25 mouse cellular contexts compared by ENCODE assay signal in the genomic region with DNA sequence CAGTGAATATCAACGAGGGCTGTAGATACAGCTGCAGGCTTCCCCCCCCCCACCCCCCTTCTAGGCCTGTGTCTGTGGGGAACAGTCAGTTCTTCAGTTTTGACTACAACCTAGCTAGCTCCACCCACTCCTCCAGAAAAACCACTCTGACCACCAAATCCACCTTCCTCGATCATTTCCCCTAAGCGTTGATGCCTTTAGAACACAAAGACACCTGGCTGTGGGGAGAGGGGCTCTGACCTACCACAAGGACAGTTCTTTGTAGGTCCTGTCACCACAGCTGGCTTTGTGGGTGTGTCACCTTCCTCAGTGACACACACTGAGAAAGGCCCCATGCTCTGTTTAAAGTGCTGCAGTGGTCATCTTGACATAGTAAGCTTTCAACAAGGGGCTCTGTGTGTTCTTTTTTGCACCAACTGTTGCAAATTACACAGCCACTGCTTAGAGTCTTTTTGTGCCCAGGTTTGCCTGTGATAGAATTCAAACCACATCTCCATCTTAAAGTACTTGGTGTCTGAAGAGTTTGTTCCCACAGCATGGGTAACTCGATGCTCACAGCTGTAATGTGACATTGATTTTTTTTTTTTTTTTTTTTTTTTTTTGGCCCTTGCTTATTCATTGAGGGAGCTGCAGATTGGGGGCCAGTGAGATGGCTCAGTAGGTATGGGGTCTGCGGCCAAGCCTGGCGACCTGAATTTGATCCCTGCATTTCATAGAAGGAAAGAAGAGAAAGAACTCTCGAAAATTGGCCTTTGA. TPM values are rescaled to one million over a fixed set of nuclear protein-coding genes. Genes with fewer than 3 reads are reported as not detected.
DNase-seq lines count a peak whose midpoint lies in the region; ATAC-seq and TF ChIP-seq lines count a peak whose summit lies in the region.
"Had no signal": no experiment of that assay in that cellular context is flagged by ENCODE, and none has a peak within 500 bp of the region (broad histone marks: within the 10 kb centered on the region; RNA-seq: fewer than 3 reads in every experiment).

No protein-coding gene starts in this region.

- H3K36me3 ChIP-seq in intestine, postnatal 0 days (ENCODE audit: control insufficient read depth, insufficient read depth): no peaks in the 10 kb centered on the region
- H3K36me3 ChIP-seq: limb, embryonic 15.5 days had no signal

- ATAC-seq in granulocyte monocyte progenitor cell, adult 5-6 weeks (replicated peaks; ENCODE audit: poor library complexity, severe bottlenecking): peak; percentile 9; the same call in 1 of the 2 replicates
- no peak for ATAC-seq in intestine, postnatal 0 days
- ATAC-seq: forebrain, embryonic 14.5 days had no signal

- H3K4me2 ChIP-seq in intestine, postnatal 0 days (replicated peaks; ENCODE audit: low read depth): no peak overlapping the region
- H3K4me2 ChIP-seq: limb, embryonic 15.5 days; midbrain, embryonic 11.5 days had no signal

- H3K9ac ChIP-seq in intestine, postnatal 0 days (ENCODE audit: low read depth, low read length): no peak overlapping the region
- H3K9ac ChIP-seq: limb, embryonic 15.5 days had no signal

- no peak overlapping the region for H3K27ac ChIP-seq in intestine, postnatal 0 days (ENCODE audit: low read depth, low read length)
- H3K27ac ChIP-seq: limb, embryonic 15.5 days had no signal

- TF ChIP-seq CTCF in intestine, postnatal 0 days (IDR thresholded peaks at IDR 0.05; ENCODE audit: low read depth): no peak

- H3K4me3 ChIP-seq in intestine, postnatal 0 days (ENCODE audit: low read depth, low read length): no peak overlapping the region
- H3K4me3 ChIP-seq: erythroblast, embryonic 14.5 days; limb, embryonic 15.5 days had no signal

- 0 out of 2 replicates have a peak, but pooled peaks cover 4% of the 10 kb centered on the region for H3K4me1 ChIP-seq in intestine, postnatal 0 days (replicated peaks; ENCODE audit: control insufficient read depth, insufficient read depth, low read length)

- WGBS in intestine, postnatal 0 days: 63% methylated on average over 7 of the region's 7 CpGs

- H3K9me3 ChIP-seq in intestine, postnatal 0 days (ENCODE audit: control insufficient read depth): no peaks in the 10 kb centered on the region
- H3K9me3 ChIP-seq: limb, embryonic 15.5 days had no signal

- peak; percentile 70 for DNase-seq in 416B (ENCODE audit: low read depth)
- peak; percentile 70 for DNase-seq in CD4-positive helper T cell, adult 2 months (ENCODE audit: low read depth, low spot score)
- peak; percentile 40 to 48 for DNase-seq in thymus, postnatal 10 days (ENCODE audit: low spot score in 2 of 2)
- DNase-seq in spleen, postnatal 4 days (ENCODE audit: low spot score in 2 of 2): no peak
- no peak for DNase-seq in right cerebral cortex, postnatal 14 days
- DNase-seq: adrenal gland, adult 2 months; cerebellum, adult 11 months; cerebellum, postnatal 25 days; gastrocnemius, postnatal 36 days; kidney, postnatal 4 days; right cerebral cortex, postnatal 4 days had no signal

- no peaks in the 10 kb centered on the region for H3K27me3 ChIP-seq in intestine, postnatal 0 days (replicated peaks; ENCODE audit: control insufficient read depth, insufficient read depth, low read length)
- H3K27me3 ChIP-seq: limb, embryonic 15.5 days had no signal

RNA-seq across cellular contexts. Expression of gene Fkbp5, which starts 28.9 kb away (rescaled TPM):
- 49.1 and 63.7 TPM in 2 replicates for total RNA-seq in granulocyte monocyte progenitor cell, adult 5-6 weeks (2014; fragmentation: Nextera tagmentation)
- 40.8 and 53.1 TPM in 2 replicates for total RNA-seq in granulocyte monocyte progenitor cell, adult 5-6 weeks (2017)
- 9.7 and 10.1 TPM in 2 replicates for polyA plus RNA-seq in intestine, postnatal 0 days (2015; fragmentation: Nextera tagmentation; extraction: Ambion mirVana)

RNA-seq across cellular contexts. Expression of gene Armc12, which starts 42.2 kb away (rescaled TPM):
- total RNA-seq in granulocyte monocyte progenitor cell, adult 5-6 weeks (2014; fragmentation: Nextera tagmentation): not detected in 2 replicates
- total RNA-seq in granulocyte monocyte progenitor cell, adult 5-6 weeks (2017): not detected in 2 replicates
- polyA plus RNA-seq in intestine, postnatal 0 days (2015; fragmentation: Nextera tagmentation; extraction: Ambion mirVana): not detected in 2 replicates
- total RNA-seq: adrenal gland, adult 2 months; gastrocnemius, postnatal 36 days; hematopoietic stem cell, adult 5-6 weeks; layer of hippocampus, postnatal 10 days had no signal
- polyA plus RNA-seq: adrenal gland, adult 2 months; embryonic facial prominence, embryonic 11.5 days; erythroblast, embryonic 14.5 days; forebrain, embryonic 14.5 days; heart, embryonic 14.5 days; kidney, embryonic 14.5 days; limb, embryonic 15.5 days; liver, embryonic 16.5 days; midbrain, embryonic 11.5 days; neural tube, embryonic 14.5 days; urinary bladder, adult 2 months had no signal

Comparison
In these comparisons a context has a peak if more than half of its experiments do, and no peak if none do; other contexts are left out.
1. DNase-seq: peak in 416B (single experiment), CD4-positive helper T cell, adult 2 months (single experiment) and thymus, postnatal 10 days (2 of 2); none in spleen, postnatal 4 days (0 of 2) and right cerebral cortex, postnatal 14 days (single experiment).